9 mouse cellular contexts compared by ENCODE assay signal in genomic region chr7:81934806-81935205, GRCm38 (mm10). TPM values are rescaled to one million over a fixed set of nuclear protein-coding genes. Genes with fewer than 3 reads are reported as not detected.
A peak's percentile ranks its signal among the peaks of the same experiment; 100 is the strongest.
DNase-seq lines count a peak whose midpoint lies in the region; TF ChIP-seq lines count a peak whose summit lies in the region.
"Had no signal": no experiment of that assay in that cellular context is flagged by ENCODE, and none has a peak within 500 bp of the region (broad histone marks: within the 10 kb centered on the region; RNA-seq: fewer than 3 reads in every experiment).

No protein-coding gene starts in this region.

- 19% methylated on average over 5 of the region's 5 CpGs for WGBS in liver, adult 2 months
- 4% methylated on average over 5 of the region's 5 CpGs for WGBS in forebrain, embryonic 10.5 days
- 8% methylated on average over 5 of the region's 5 CpGs for WGBS in limb, embryonic 10.5 days
- WGBS in olfactory bulb, adult 2 months: 10% methylated on average over 5 of the region's 5 CpGs

- H3K27ac ChIP-seq in liver, adult 2 months (replicated peaks; ENCODE audit: insufficient read depth, low read depth, low read length): no peak overlapping the region
- H3K27ac ChIP-seq in forebrain, embryonic 10.5 days: peak overlapping the region; percentile 98
- peak overlapping the region; percentile 100 for H3K27ac ChIP-seq in limb, embryonic 10.5 days
- no peak overlapping the region for H3K27ac ChIP-seq in olfactory bulb, adult 2 months (ENCODE audit: insufficient read depth, low read depth, low read length)

- peaks cover 19% of the 10 kb centered on the region for H3K27me3 ChIP-seq in liver, adult 2 months (ENCODE audit: control insufficient read depth, insufficient read depth, low read length)
- H3K27me3 ChIP-seq in forebrain, embryonic 10.5 days (ENCODE audit: poor library complexity, severe bottlenecking): peaks cover 34% of the 10 kb centered on the region
- peaks cover 3% of the 10 kb centered on the region; the same call in 1 of the 2 replicates for H3K27me3 ChIP-seq in limb, embryonic 10.5 days (ENCODE audit: low read depth, poor library complexity, severe bottlenecking)

- no peaks in the 10 kb centered on the region for H3K79me2 ChIP-seq in liver, adult 2 months (ENCODE audit: control insufficient read depth, insufficient read depth, low read length)

- H3K4me1 ChIP-seq in liver, adult 2 months (ENCODE audit: control insufficient read depth, insufficient read depth, low read length): no peaks in the 10 kb centered on the region
- H3K4me1 ChIP-seq in forebrain, embryonic 10.5 days: peaks cover 35% of the 10 kb centered on the region
- H3K4me1 ChIP-seq in limb, embryonic 10.5 days: peaks cover 31% of the 10 kb centered on the region
- H3K4me1 ChIP-seq in olfactory bulb, adult 2 months (ENCODE audit: control insufficient read depth, insufficient read depth, low read length): 0 out of 2 replicates have a peak, but pooled peaks cover 6% of the 10 kb centered on the region

- TF ChIP-seq POLR2A in liver, adult 2 months (IDR thresholded peaks at IDR 0.05; ENCODE audit: extremely low read depth, insufficient read depth, low read length): no peak
- no peak for TF ChIP-seq POLR2A in olfactory bulb, adult 2 months (IDR thresholded peaks at IDR 0.05; ENCODE audit: insufficient read depth, low read depth, low read length)

- peak overlapping the region; percentile 43; the same call in 1 of the 2 replicates for H3K9ac ChIP-seq in liver, adult 2 months (ENCODE audit: low read depth, low read length)

- no peaks in the 10 kb centered on the region for H3K9me3 ChIP-seq in forebrain, embryonic 10.5 days
- H3K9me3 ChIP-seq in limb, embryonic 10.5 days (replicated peaks): no peaks in the 10 kb centered on the region

- DNase-seq in liver, adult 2 months (ENCODE audit: extremely low read depth, low read depth, low spot score): no peak
- DNase-seq in liver: no peak
- no peak for DNase-seq in forebrain, embryonic 10.5 days (ENCODE audit: extremely low spot score, low spot score)
- DNase-seq in limb, embryonic 10.5 days (ENCODE audit: low spot score): no peak
- no peak for DNase-seq in urinary bladder, postnatal 4 days (ENCODE audit: low spot score in 2 of 2)
- DNase-seq in adrenal gland, postnatal 25 days: no peak
- no peak for DNase-seq in yolk sac, embryonic 10.5 days (ENCODE audit: low spot score)

- H3K4me3 ChIP-seq in liver, adult 2 months (ENCODE audit: insufficient read depth, low read depth, low read length): peak overlapping the region; percentile 65; the same call in 1 of the 2 replicates
- peak overlapping the region; percentile 93 for H3K4me3 ChIP-seq in forebrain, embryonic 10.5 days
- H3K4me3 ChIP-seq in limb, embryonic 10.5 days: peak overlapping the region; percentile 88
- H3K4me3 ChIP-seq in olfactory bulb, adult 2 months (ENCODE audit: insufficient read depth, low read depth, low read length): peak overlapping the region; percentile 75

- no peaks in the 10 kb centered on the region for H3K36me3 ChIP-seq in liver, adult 2 months (ENCODE audit: control insufficient read depth, insufficient read depth, low read length)
- no peaks in the 10 kb centered on the region for H3K36me3 ChIP-seq in forebrain, embryonic 10.5 days (replicated peaks)
- H3K36me3 ChIP-seq in limb, embryonic 10.5 days: no peaks in the 10 kb centered on the region

- no peak for TF ChIP-seq CTCF in liver, adult 2 months (IDR thresholded peaks at IDR 0.05; ENCODE audit: low read depth, low read length)
- TF ChIP-seq CTCF in olfactory bulb, adult 2 months (IDR thresholded peaks at IDR 0.05; ENCODE audit: insufficient read depth, low read depth, low read length): no peak

RNA-seq across cellular contexts. Expression of gene Hdgfl3, which starts 0.5 kb away (rescaled TPM):
- total RNA-seq in liver, adult 2 months (2014; rRNA removed): 1.1 and 1.6 TPM in 2 replicates
- 0.07 and 0.13 TPM in 2 replicates for polyA plus RNA-seq in liver, adult 2 months (2012; rRNA removed)
- polyA plus RNA-seq in forebrain, embryonic 10.5 days (2016; fragmentation: Nextera tagmentation; extraction: Ambion mirVana): 23.5 and 24.7 TPM in 2 replicates
- 24.2 and 29.8 TPM in 2 replicates for polyA plus RNA-seq in limb, embryonic 10.5 days (2016; fragmentation: Nextera tagmentation; extraction: Ambion mirVana)
- polyA plus RNA-seq in olfactory bulb, adult 2 months (2012; ENCODE audit: insufficient read depth, insufficient read length, low replicate concordance, missing spikeins): not detected in 2 replicates
- total RNA-seq in adrenal gland, postnatal 25 days (2021): 12.4 and 14.2 TPM in 2 replicates

RNA-seq across cellular contexts. Expression of gene Bnc1, which starts 57.3 kb away (rescaled TPM):
- total RNA-seq in liver, adult 2 months (2014; rRNA removed): 0.07 and 0.09 TPM in 2 replicates
- 0.04 and 0.05 TPM in 2 replicates for polyA plus RNA-seq in liver, adult 2 months (2012; rRNA removed)
- polyA plus RNA-seq in forebrain, embryonic 10.5 days (2016; fragmentation: Nextera tagmentation; extraction: Ambion mirVana): 0.54 and 0.76 TPM in 2 replicates
- 3.0 and 4.0 TPM in 2 replicates for polyA plus RNA-seq in limb, embryonic 10.5 days (2016; fragmentation: Nextera tagmentation; extraction: Ambion mirVana)
- not detected in 2 replicates for polyA plus RNA-seq in olfactory bulb, adult 2 months (2012; ENCODE audit: insufficient read depth, insufficient read length, low replicate concordance, missing spikeins)
- total RNA-seq in adrenal gland, postnatal 25 days (2021): 0.33 and 0.43 TPM in 2 replicates
- total RNA-seq: left cerebral cortex, adult 8-10 months had no signal

Comparison
In these comparisons a context has a peak if more than half of its experiments do, and no peak if none do; other contexts are left out.
1. H3K27ac ChIP-seq: peak in forebrain, embryonic 10.5 days (single experiment) and limb, embryonic 10.5 days (single experiment); none in liver, adult 2 months (single experiment) and olfactory bulb, adult 2 months (single experiment).
2. RNA of gene Hdgfl3, which starts 0.5 kb away (polyA plus RNA-seq): 24.2 to 29.8 TPM in limb, embryonic 10.5 days, 23.5 to 24.7 TPM in forebrain, embryonic 10.5 days and not detected in olfactory bulb, adult 2 months; 0.07 to 0.13 TPM in liver, adult 2 months; every median in the first group is over 10 times any median in the second.
3. Peak in every context shown above with its lines, with median percentiles within 50 percentile points of each other: H3K4me3 ChIP-seq.